Mouse (Mus musculus) left cerebral cortex, postnatal 25 days (tissue): ENCODE results near the gene Ythdf1. TPM values are rescaled to one million over a fixed set of nuclear protein-coding genes. Genes with fewer than 3 reads are reported as not detected.

ENCODE experiments used
- DNase-seq, 2 experiments: peaks; one replicate each; pipeline ENCODE4 v3.0.0; 2022; ENCODE audit warnings: low spot score in 2 of 2, mixed read lengths in 1 of 2
- intact Hi-C: fragments of 180-260 bp; cut with DNase I; formaldehyde crosslinking; loops from one replicate; pipeline ENCODE4 v1.15.1; 2025
- microRNA-seq, 2 experiments: library from miRNA; unstranded; fragments of <30 nt; microRNA quantifications; one replicate each; pipeline ENCODE4 v1.2.0; 2022
- total RNA-seq, 2 experiments: library from RNA; stranded (reverse); gene quantifications; 2 replicates each; pipeline ENCODE4 v1.2.3; 2021

Gene Ythdf1
- total RNA-seq, 2 experiments from 2014 or later, result 60.6 to 62.8 TPM

GRCm38 (mm10) chr2:180890422-180891074 lies 30.2 kb downstream of the Ythdf1 start:
- intact Hi-C loops, result no loop called here
- DNase-seq, result peak in 1 of 2 experiments; percentile 33

- DNase-seq, result no peak
- intact Hi-C loops, result no loop called here
These were observed 30.8 kb downstream of the Ythdf1 start for GRCm38 (mm10) chr2:180889921-180890280.

- DNase-seq, result no peak
- intact Hi-C loops, result no loop called here
These were observed 31.4 kb downstream of the Ythdf1 start for GRCm38 (mm10) chr2:180889271-180889920.

GRCm38 (mm10) chr2:180885270-180885669 lies 35.5 kb downstream of the Ythdf1 start:
- intact Hi-C loops, result no loop called here
- no peak for DNase-seq

GRCm38 (mm10) chr2:180881281-180881680 lies 39.5 kb downstream of the Ythdf1 start:
- DNase-seq, result no peak
- intact Hi-C loops, result no loop called here

GRCm38 (mm10) chr2:180879365-180880067 lies 41.2 kb downstream of the Ythdf1 start:
- peak; percentile 74 to 83 for DNase-seq
- intact Hi-C loops, result no loop called here

- DNase-seq, result peak in 1 of 2 experiments; percentile 14
- intact Hi-C loops, result no loop called here
These were observed 50.7 kb downstream of the Ythdf1 start for GRCm38 (mm10) chr2:180870006-180870405.

- intact Hi-C loops, result no loop called here
- DNase-seq, result peak; percentile 39 to 63
These were observed 59.2 kb downstream of the Ythdf1 start for GRCm38 (mm10) chr2:180861561-180861960.

- intact Hi-C loops, result no loop called here
- no peak for DNase-seq
These were observed 63.6 kb downstream of the Ythdf1 start for GRCm38 (mm10) chr2:180857121-180857520.

- intact Hi-C loops, result no loop called here
- peak in 1 of 2 experiments; percentile 39 for DNase-seq
These were observed 65.7 kb downstream of the Ythdf1 start for GRCm38 (mm10) chr2:180855005-180855544.

Small RNAs within 50 kb of the gene (microRNA-seq; reads per million reads assigned to microRNA genes)
- 1.3 to 2.2 reads per million in 2 experiments for gene Mir124a-3

Other genes starting within 250 kb of the Ythdf1 start
- 10 to 100 TPM; 54.3 to 55.6 TPM for gene Dido1, start 210.9 kb downstream of the Ythdf1 start, total RNA-seq
- 10 to 100 TPM; 62.4 to 64.9 TPM for gene Gid8, start 210.8 kb downstream of the Ythdf1 start, total RNA-seq
- under 1 TPM; 0.30 to 0.53 TPM for gene Slc17a9, start 195.7 kb downstream of the Ythdf1 start, total RNA-seq
- under 1 TPM in 1 of 2 experiments, not detected in 1; 0.16 TPM for gene Bhlhe23, start 144.0 kb downstream of the Ythdf1 start, total RNA-seq
- gene Birc7, start 8.1 kb upstream of the Ythdf1 start, total RNA-seq, result not detected
- 10 to 100 TPM; 36.0 to 37.9 TPM for gene Nkain4, start 33.8 kb upstream of the Ythdf1 start, total RNA-seq
- gene Arfgap1, start 46.3 kb upstream of the Ythdf1 start, total RNA-seq, result 100 to 1,000 TPM; 139 to 147 TPM
- gene Col20a1, start 65.6 kb upstream of the Ythdf1 start, total RNA-seq, result 1 to 10 TPM; 1.2 to 2.0 TPM
- 10 to 100 TPM; 31.2 to 38.2 TPM for gene Chrna4, start 122.6 kb upstream of the Ythdf1 start, total RNA-seq
- gene Kcnq2, start 214.4 kb upstream of the Ythdf1 start, total RNA-seq, result 100 to 1,000 TPM; 227 to 240 TPM
- 1,000 to 10,000 TPM; 1,322 to 1,385 TPM for gene Eef1a2, start 236.1 kb upstream of the Ythdf1 start, total RNA-seq